23 mouse cellular contexts compared by ENCODE assay signal in genomic region chr1:162986777-162987176, GRCm38 (mm10). TPM values are rescaled to one million over a fixed set of nuclear protein-coding genes. Genes with fewer than 3 reads are reported as not detected.
"Had no signal": no experiment of that assay in that cellular context is flagged by ENCODE, and none has a peak within 500 bp of the region (broad histone marks: within the 10 kb centered on the region; RNA-seq: fewer than 3 reads in every experiment).

No protein-coding gene starts in this region.

- H3K4me1 ChIP-seq: lung, embryonic 15.5 days; megakaryocyte, embryonic 14.5 days; midbrain, embryonic 13.5 days; neural tube, embryonic 13.5 days; neural tube, embryonic 15.5 days had no signal

- H3K9ac ChIP-seq: liver, postnatal 0 days; lung, embryonic 15.5 days; midbrain, embryonic 13.5 days; neural tube, embryonic 13.5 days; neural tube, embryonic 15.5 days had no signal

- H3K36me3 ChIP-seq: lung, embryonic 15.5 days; midbrain, embryonic 13.5 days; neural tube, embryonic 13.5 days; neural tube, embryonic 15.5 days had no signal

- H3K27ac ChIP-seq: lung, embryonic 15.5 days; macrophage; midbrain, embryonic 13.5 days; neural tube, embryonic 13.5 days; neural tube, embryonic 15.5 days had no signal

- H3K27me3 ChIP-seq: lung, embryonic 15.5 days; megakaryocyte, embryonic 14.5 days; midbrain, embryonic 13.5 days; neural tube, embryonic 13.5 days; neural tube, embryonic 15.5 days had no signal

- H3K4me3 ChIP-seq: lung, embryonic 15.5 days; megakaryocyte, embryonic 14.5 days; midbrain, embryonic 13.5 days; myocyte; neural tube, embryonic 13.5 days; neural tube, embryonic 15.5 days had no signal

- ATAC-seq: liver, postnatal 0 days; midbrain, embryonic 13.5 days; midbrain, embryonic 16.5 days had no signal

- DNase-seq: liver, postnatal 0 days; lung, adult 2 months; lung, postnatal 14 days; retina, postnatal 1 day; right cerebral cortex, adult 18-20 months; right cerebral cortex, postnatal 25 days; right cerebral cortex, postnatal 4 days; spleen, adult 18-20 months; thymus, adult 2 months; thymus, postnatal 25 days; thymus, postnatal 4 days had no signal

- H3K9me3 ChIP-seq: lung, embryonic 15.5 days; midbrain, embryonic 13.5 days; neural tube, embryonic 13.5 days; neural tube, embryonic 15.5 days had no signal

- H3K4me2 ChIP-seq: lung, embryonic 15.5 days; midbrain, embryonic 11.5 days; midbrain, embryonic 13.5 days; neural tube, embryonic 13.5 days; neural tube, embryonic 15.5 days had no signal

RNA-seq across cellular contexts. Expression of gene Fmo3, which starts 2.4 kb away (rescaled TPM):
- polyA plus RNA-seq: lung, embryonic 15.5 days; macrophage; midbrain, embryonic 11.5 days; midbrain, embryonic 13.5 days; midbrain, embryonic 16.5 days; myocyte; neural tube, embryonic 11.5 days; neural tube, embryonic 13.5 days; neural tube, embryonic 15.5 days; small intestine, adult 2 months had no signal

RNA-seq across cellular contexts. Expression of gene Fmo6, which starts 49.5 kb away (rescaled TPM):
- polyA plus RNA-seq: liver, postnatal 0 days; lung, embryonic 15.5 days; macrophage; midbrain, embryonic 11.5 days; midbrain, embryonic 13.5 days; midbrain, embryonic 16.5 days; myocyte; neural tube, embryonic 11.5 days; neural tube, embryonic 13.5 days; small intestine, adult 2 months; stomach, embryonic 16.5 days had no signal
